Mouse (Mus musculus) cerebellum, postnatal 10 days (tissue): ENCODE data around the gene Ptpn7.

ENCODE experiments used
- DNase-seq, 2 experiments: peaks; one replicate each; pipeline ENCODE4 v3.0.0; 2021; ENCODE audit warnings: mixed read lengths in 2 of 2

The Ptpn7 gene

GRCm38 (mm10) chr1:135129543-135130183 is 2.8 kb upstream of the Ptpn7 start:
- no peak for DNase-seq

- DNase-seq: no peak
Measured at GRCm38 (mm10) chr1:135130376-135131018, 2.0 kb upstream of the Ptpn7 start.

- DNase-seq: no peak
Measured at GRCm38 (mm10) chr1:135131034-135131433, 1.5 kb upstream of the Ptpn7 start.

- no peak for DNase-seq
Measured at GRCm38 (mm10) chr1:135131560-135131959, 940 bp upstream of the Ptpn7 start.

- DNase-seq: no peak
Measured at GRCm38 (mm10) chr1:135132893-135133369, 431 bp downstream of the Ptpn7 start.

GRCm38 (mm10) chr1:135133678-135134435 is 1.4 kb downstream of the Ptpn7 start:
- no peak for DNase-seq

- no peak for DNase-seq
Measured at GRCm38 (mm10) chr1:135135111-135135787, 2.7 kb downstream of the Ptpn7 start.

- DNase-seq: peak; percentile 84 to 87
Measured at GRCm38 (mm10) chr1:135136500-135136899, 4.0 kb downstream of the Ptpn7 start.

- no peak for DNase-seq
Measured at GRCm38 (mm10) chr1:135139906-135140305, 7.4 kb downstream of the Ptpn7 start.

GRCm38 (mm10) chr1:135142452-135142851 is 10.0 kb downstream of the Ptpn7 start:
- no peak for DNase-seq

GRCm38 (mm10) chr1:135143940-135144339 is 11.4 kb downstream of the Ptpn7 start:
- no peak for DNase-seq

- peak; percentile 93 to 96 for DNase-seq
Measured at GRCm38 (mm10) chr1:135146077-135146945, 13.8 kb downstream of the Ptpn7 start, which contains the start of gene Arl8a. Gene Arl8a (plus strand): TSS chr1:135146824.

- DNase-seq: peak; percentile 89
Measured at GRCm38 (mm10) chr1:135146946-135147701, 14.6 kb downstream of the Ptpn7 start.

GRCm38 (mm10) chr1:135147702-135148058 is 15.2 kb downstream of the Ptpn7 start:
- DNase-seq: no peak

- no peak for DNase-seq
Measured at GRCm38 (mm10) chr1:135148476-135148875, 16.0 kb downstream of the Ptpn7 start.

- peak; percentile 57 to 70 for DNase-seq
Measured at GRCm38 (mm10) chr1:135148996-135149395, 16.5 kb downstream of the Ptpn7 start.

- no peak for DNase-seq
Measured at GRCm38 (mm10) chr1:135154011-135154410, 21.5 kb downstream of the Ptpn7 start.

GRCm38 (mm10) chr1:135154411-135154959 is 22.0 kb downstream of the Ptpn7 start:
- peak; percentile 86 to 90 for DNase-seq

- DNase-seq: no peak
Measured at GRCm38 (mm10) chr1:135156300-135156699, 23.8 kb downstream of the Ptpn7 start.

GRCm38 (mm10) chr1:135158633-135159032 is 26.1 kb downstream of the Ptpn7 start:
- DNase-seq: peak; percentile 78 to 82

- peak in 1 of 2 experiments; percentile 69 for DNase-seq
Measured at GRCm38 (mm10) chr1:135159074-135159473, 26.6 kb downstream of the Ptpn7 start.
